Mouse (Mus musculus) heart, embryonic 12.5 days (tissue): ENCODE measurements around the gene 2410141K09Rik. TPM values are rescaled to one million over a fixed set of nuclear protein-coding genes. Genes with fewer than 3 reads are reported as not detected.
"Not testable (repeated sequence)": the region's sequence is repeated elsewhere in the genome, so short reads cannot be mapped to it uniquely, and the experiment has no call there.

ENCODE experiments used
- ATAC-seq: fragments of 200-750 bp; cut with Nextera tagmentation; 2 replicates; pipeline ENCODE4 v1.8.0; 2017; ENCODE audit warnings: moderate TSS enrichment, moderate library complexity; ENCODE audit not compliant: insufficient number of reproducible peaks, low FRiP score
- H3K27ac ChIP-seq: fragments of 300-500 bp; sonication (generic); 2 replicates; pipeline ENCODE4 v1.5.1; 2016; ENCODE audit warnings: mild to moderate bottlenecking, moderate library complexity; ENCODE audit not compliant: poor library complexity, severe bottlenecking
- H3K27me3 ChIP-seq: fragments of 300-500 bp; sonication (generic); replicated peaks from 2 replicates; pipeline ENCODE4 v1.6.1; 2016; ENCODE audit warnings: mild to moderate bottlenecking, moderate library complexity
- H3K36me3 ChIP-seq: fragments of 300-500 bp; sonication (generic); 2 replicates; pipeline ENCODE4 v1.6.1; 2016; ENCODE audit warnings: mild to moderate bottlenecking, moderate library complexity
- H3K4me1 ChIP-seq: fragments of 300-500 bp; sonication (generic); replicated peaks from 2 replicates; pipeline ENCODE4 v1.6.1; 2016; ENCODE audit warnings: mild to moderate bottlenecking
- H3K4me2 ChIP-seq: fragments of 300-500 bp; sonication (generic); 2 replicates; pipeline ENCODE4 v1.6.1; 2016; ENCODE audit warnings: mild to moderate bottlenecking, moderate library complexity
- H3K4me3 ChIP-seq: fragments of 300-500 bp; sonication (generic); 2 replicates; pipeline ENCODE4 v1.5.1; 2016; ENCODE audit warnings: mild to moderate bottlenecking
- H3K9ac ChIP-seq: fragments of 300-500 bp; sonication (generic); 2 replicates; pipeline ENCODE4 v1.6.1; 2016; ENCODE audit warnings: mild to moderate bottlenecking, moderate library complexity
- H3K9me3 ChIP-seq: fragments of 300-500 bp; sonication (generic); replicated peaks from 2 replicates; pipeline ENCODE4 v1.6.1; 2016; ENCODE audit warnings: mild to moderate bottlenecking, moderate library complexity
- WGBS: fragments of 180-500 bp; shearing (Covaris S2); methylation state at CpG from one replicate; pipeline ENCODE4 v1.1.7; 2016; 5-methylcytosine and 5-hydroxymethylcytosine counted together
- polyA plus RNA-seq: library from polyadenylated mRNA; unstranded; fragments of >200 nt; fragmentation: Nextera tagmentation; extraction: Ambion mirVana; gene quantifications from 2 replicates; pipeline ENCODE4 v1.2.1, GENCODE M21; 2016

Gene 2410141K09Rik
- not detected in 2 replicates for polyA plus RNA-seq

DNA sequence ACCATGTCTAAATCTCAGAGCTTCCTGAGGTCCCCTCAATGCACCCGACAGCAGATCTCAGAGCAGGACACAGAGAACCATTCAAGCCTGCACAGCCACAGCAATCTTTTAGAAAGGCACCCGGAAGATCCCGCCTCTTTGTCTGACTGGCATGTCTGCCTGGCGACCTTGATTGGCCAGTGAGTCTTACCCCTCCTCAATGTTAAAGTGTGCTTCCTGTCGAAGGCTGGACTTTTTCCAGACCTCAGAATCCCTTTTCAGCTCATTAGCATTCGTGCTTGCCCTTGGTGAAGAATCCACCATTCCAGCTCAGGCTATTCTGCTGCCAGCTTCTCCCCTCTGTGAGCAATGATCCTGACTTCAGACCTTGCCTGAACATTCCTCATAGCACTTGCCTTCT lies at the start of gene 2410141K09Rik:
Gene 2410141K09Rik (minus strand): TSS at position 101 of the 400 bp plus-strand sequence.
- WGBS = no CpG with 5 or more reads among the region's 6 CpGs
- not testable (repeated sequence) for ATAC-seq, H3K36me3 ChIP-seq

DNA sequence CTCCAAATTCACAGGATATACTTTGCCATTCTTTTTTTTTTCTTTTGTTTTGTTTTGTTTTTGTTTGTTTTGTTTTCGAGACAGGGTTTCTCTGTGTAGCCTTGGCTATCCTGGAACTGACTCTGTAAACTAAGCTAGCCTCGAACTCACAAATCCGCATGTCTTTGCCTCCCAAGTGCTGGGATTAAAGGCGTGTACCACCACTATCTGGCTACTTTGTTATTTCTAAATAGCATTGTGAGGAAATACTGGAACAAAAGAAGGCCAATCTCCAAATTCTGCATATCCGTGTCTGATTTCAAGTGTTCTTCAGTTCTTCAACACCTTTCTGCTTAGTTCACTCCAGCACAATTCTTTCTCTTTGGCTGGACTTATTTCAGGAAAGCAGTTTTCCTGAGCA lies 14.1 kb downstream of the 2410141K09Rik start:
- H3K4me2 ChIP-seq, H3K4me3 ChIP-seq, H3K27me3 ChIP-seq, H3K36me3 ChIP-seq, ATAC-seq, H3K4me1 ChIP-seq, H3K9me3 ChIP-seq, H3K9ac ChIP-seq, H3K27ac ChIP-seq: not testable (repeated sequence)
- no CpG with 5 or more reads among the region's 5 CpGs for WGBS

More for the DNA sequence above, at the start of gene 2410141K09Rik:
- not testable (repeated sequence) for H3K4me1 ChIP-seq, H3K4me3 ChIP-seq, H3K4me2 ChIP-seq, H3K9ac ChIP-seq, H3K9me3 ChIP-seq, H3K27me3 ChIP-seq, H3K27ac ChIP-seq

DNA sequence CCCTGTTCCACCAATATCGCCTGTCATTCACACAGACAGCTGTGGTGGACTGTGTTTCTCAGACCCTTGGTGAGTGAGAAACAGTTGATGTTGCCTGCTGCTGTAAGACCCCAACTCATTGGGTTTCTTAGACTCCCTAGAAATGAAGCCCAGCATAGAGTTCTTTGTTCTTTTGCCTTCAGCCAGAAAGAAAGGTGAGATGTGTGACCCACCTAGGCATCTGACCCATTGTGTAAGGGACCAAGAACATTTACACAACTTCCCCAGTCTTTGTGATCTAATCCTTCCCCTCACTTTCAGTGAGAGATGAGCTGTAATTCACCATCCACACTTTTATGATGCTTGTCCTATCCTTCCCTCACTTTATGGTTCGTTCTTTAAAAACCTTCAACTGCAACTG lies 26.0 kb downstream of the 2410141K09Rik start:
- not testable (repeated sequence) for H3K36me3 ChIP-seq, H3K9me3 ChIP-seq, ATAC-seq, H3K4me1 ChIP-seq, H3K27me3 ChIP-seq, H3K4me3 ChIP-seq, H3K9ac ChIP-seq, H3K4me2 ChIP-seq, H3K27ac ChIP-seq
- WGBS = 0% methylated on average over 1 of the region's 2 CpGs

Other genes with a start within 250 kb of the 2410141K09Rik start
- gene Gm10772, start 213.5 kb downstream of the 2410141K09Rik start, polyA plus RNA-seq = not detected in 2 replicates